Mouse (Mus musculus): ENCODE results near the gene Cldn14. TPM values are rescaled to one million over a fixed set of nuclear protein-coding genes. Genes with fewer than 3 reads are reported as not detected.

The Cldn14 gene
- polyA plus RNA-seq, 1 experiment from 2014 or later: 0.31 TPM

GRCm38 (mm10) chr16:93903027-93903426, 105.6 kb downstream of the Cldn14 start:
- Histone ChIP-seq H3K27me3 (no peaks in the 10 kb centered on the region), H3K9ac (no peak overlapping the region), H3K36me3 (peaks cover 12% of the 10 kb centered on the region), H3K4me2 (no peak overlapping the region), H3K9me3 (no peaks in the 10 kb centered on the region), H3K4me1 (replicated peaks) (no peaks in the 10 kb centered on the region), H3K4me3 (no peak overlapping the region), H3K27ac (replicated peaks) (no peak overlapping the region)
- no peak for ATAC-seq (ENCODE audit: low read depth)
- WGBS: 82% methylated on average over 6 of the region's 6 CpGs

GRCm38 (mm10) chr16:93893285-93893684, 115.4 kb downstream of the Cldn14 start:
- 86% methylated on average over 5 of the region's 5 CpGs for WGBS

GRCm38 (mm10) chr16:93890948-93891604, 117.6 kb downstream of the Cldn14 start:
- WGBS: 91% methylated on average over 12 of the region's 12 CpGs
- Histone ChIP-seq H3K9me3 (no peaks in the 10 kb centered on the region), H3K27me3 (no peaks in the 10 kb centered on the region), H3K36me3 (peaks cover 37% of the 10 kb centered on the region), H3K9ac (no peak overlapping the region), H3K4me2 (no peak overlapping the region), H3K4me3 (no peak overlapping the region), H3K4me1 (replicated peaks) (no peaks in the 10 kb centered on the region), H3K27ac (replicated peaks) (no peak overlapping the region)
- ATAC-seq (ENCODE audit: low read depth): no peak

More at GRCm38 (mm10) chr16:93893285-93893684, 115.4 kb downstream of the Cldn14 start:
- no peak overlapping the region for H3K9ac ChIP-seq
- no peaks in the 10 kb centered on the region for H3K27me3 ChIP-seq
- no peaks in the 10 kb centered on the region for H3K4me1 ChIP-seq (replicated peaks)
- ATAC-seq (ENCODE audit: low read depth): no peak
- H3K36me3 ChIP-seq: peaks cover 39% of the 10 kb centered on the region
- no peaks in the 10 kb centered on the region for H3K9me3 ChIP-seq
- H3K4me2 ChIP-seq: no peak overlapping the region
- H3K4me3 ChIP-seq: no peak overlapping the region
- H3K27ac ChIP-seq (replicated peaks): no peak overlapping the region

DNA sequence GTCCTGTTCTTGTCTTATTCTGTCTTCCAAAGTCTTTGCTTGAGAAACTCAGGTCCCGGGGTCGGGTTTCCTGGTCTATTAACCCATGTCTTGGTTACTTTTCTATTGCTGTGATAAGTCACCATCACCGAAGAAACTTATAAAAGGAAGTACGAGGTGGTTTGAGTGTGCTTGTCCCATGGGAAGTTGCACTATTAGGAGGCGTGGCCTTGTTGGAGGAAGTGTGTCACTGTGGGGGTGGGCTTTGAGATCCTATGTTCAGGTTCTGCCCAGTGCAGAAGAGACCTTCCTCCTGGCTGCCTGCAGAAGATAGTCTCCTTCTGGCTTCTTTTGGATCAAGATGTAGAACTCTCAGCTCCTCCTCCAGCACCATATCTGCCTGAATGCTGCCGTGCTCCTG, 120.2 kb downstream of the Cldn14 start:
- Histone ChIP-seq H3K4me1 (replicated peaks) (peaks cover 9% of the 10 kb centered on the region; the same call in 1 of the 2 replicates), H3K36me3 (peaks cover 30% of the 10 kb centered on the region), H3K4me3 (no peak overlapping the region), H3K27me3 (no peaks in the 10 kb centered on the region), H3K9ac (no peak overlapping the region), H3K27ac (replicated peaks) (no peak overlapping the region), H3K9me3 (no peaks in the 10 kb centered on the region), H3K4me2 (no peak overlapping the region)
- WGBS: 92% methylated on average over 6 of the region's 6 CpGs
- no peak for ATAC-seq (ENCODE audit: low read depth)

- Histone ChIP-seq H3K27ac (replicated peaks) (no peak overlapping the region), H3K9me3 (no peaks in the 10 kb centered on the region), H3K4me1 (replicated peaks) (peaks cover 14% of the 10 kb centered on the region; the same call in 1 of the 2 replicates), H3K27me3 (no peaks in the 10 kb centered on the region), H3K36me3 (peaks cover 6% of the 10 kb centered on the region; the same call in 1 of the 2 replicates), H3K4me3 (peak overlapping the region; percentile 79), H3K9ac (peak overlapping the region; percentile 75), H3K4me2 (peak overlapping the region; percentile 97)
- 52% methylated on average over 5 of the region's 5 CpGs for WGBS
- ATAC-seq (ENCODE audit: low read depth): no peak
Observed at GRCm38 (mm10) chr16:93884722-93885113, 123.9 kb downstream of the Cldn14 start.

DNA sequence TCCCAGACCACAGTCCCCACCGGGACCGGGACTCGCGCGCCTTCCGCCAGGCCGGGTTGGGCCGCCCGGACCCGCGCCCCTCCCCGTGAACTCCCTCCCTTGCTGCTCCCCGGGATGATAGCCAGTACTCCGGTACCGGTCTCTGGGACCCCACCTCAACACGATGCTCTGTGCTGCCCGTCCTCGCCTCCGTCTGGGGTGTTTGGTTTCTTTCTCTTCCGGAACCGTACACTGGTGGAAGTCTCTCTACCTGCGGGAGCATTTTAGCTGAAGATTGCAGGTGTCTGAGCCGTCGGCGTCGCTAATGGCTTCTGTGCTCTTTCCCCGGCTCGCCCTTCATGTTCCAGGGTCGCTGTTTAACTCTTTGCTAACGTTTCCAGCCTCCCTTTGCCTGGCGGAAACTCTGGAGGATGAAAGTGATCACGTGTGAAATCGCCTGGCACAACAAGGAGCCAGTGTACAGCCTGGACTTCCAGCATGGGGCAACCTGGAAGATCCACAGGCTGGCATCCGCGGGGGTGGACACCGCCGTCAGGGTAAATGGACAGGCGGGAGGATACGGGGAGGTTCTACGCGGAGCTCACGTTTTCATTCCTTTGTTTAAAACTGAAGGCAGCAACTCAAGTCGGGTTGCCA, 124.4 kb downstream of the Cldn14 start:
- Histone ChIP-seq H3K4me2 (peak overlapping the region; percentile 97), H3K36me3 (peaks cover 6% of the 10 kb centered on the region; the same call in 1 of the 2 replicates), H3K4me3 (peak overlapping the region; percentile 79), H3K9me3 (no peaks in the 10 kb centered on the region), H3K27me3 (no peaks in the 10 kb centered on the region), H3K9ac (peak overlapping the region; percentile 75), H3K27ac (replicated peaks) (no peak overlapping the region), H3K4me1 (replicated peaks) (peaks cover 14% of the 10 kb centered on the region; the same call in 1 of the 2 replicates)
- WGBS: under 1% methylated on average over 43 of the region's 43 CpGs
- peak; percentile 25 for ATAC-seq (ENCODE audit: low read depth)

GRCm38 (mm10) chr16:93883423-93884085, 125.1 kb downstream of the Cldn14 start, which contains the start of gene Chaf1b:
Gene Chaf1b, plus strand, starts transcription at chr16:93883901.
- Histone ChIP-seq H3K9ac (peak within 1 kb of the TSS; percentile 75), H3K4me2 (peak within 1 kb of the TSS; percentile 97), H3K27me3 (no peaks in the 10 kb centered on the region), H3K27ac (replicated peaks) (no peak within 1 kb of the TSS), H3K9me3 (no peaks in the 10 kb centered on the region), H3K4me3 (peak within 1 kb of the TSS; percentile 79), H3K4me1 (replicated peaks) (peaks cover 14% of the 10 kb centered on the region; the same call in 1 of the 2 replicates), H3K36me3 (peaks cover 3% of the 10 kb centered on the region; the same call in 1 of the 2 replicates)
- peak; percentile 95 for ATAC-seq (ENCODE audit: low read depth)
- under 1% methylated on average over 54 of the region's 54 CpGs for WGBS

GRCm38 (mm10) chr16:93877612-93878380, 130.8 kb downstream of the Cldn14 start:
- H3K9me3 ChIP-seq: no peaks in the 10 kb centered on the region
- H3K27ac ChIP-seq (replicated peaks): no peak overlapping the region
- H3K4me2 ChIP-seq: no peak overlapping the region
- H3K36me3 ChIP-seq: peaks cover 46% of the 10 kb centered on the region
- H3K9ac ChIP-seq: no peak overlapping the region
- H3K27me3 ChIP-seq: no peaks in the 10 kb centered on the region
- 94% methylated on average over 6 of the region's 6 CpGs for WGBS
- no peak for ATAC-seq (ENCODE audit: low read depth)
- no peaks in the 10 kb centered on the region for H3K4me1 ChIP-seq (replicated peaks)
- H3K4me3 ChIP-seq: no peak overlapping the region

GRCm38 (mm10) chr16:93874841-93875240, 133.8 kb downstream of the Cldn14 start:
- no peak for ATAC-seq (ENCODE audit: low read depth)
- Histone ChIP-seq H3K9me3 (no peaks in the 10 kb centered on the region), H3K9ac (no peak overlapping the region), H3K4me1 (replicated peaks) (no peaks in the 10 kb centered on the region), H3K27me3 (no peaks in the 10 kb centered on the region), H3K27ac (replicated peaks) (no peak overlapping the region), H3K4me2 (no peak overlapping the region), H3K36me3 (peaks cover 74% of the 10 kb centered on the region), H3K4me3 (no peak overlapping the region)
- WGBS: 95% methylated on average over 13 of the region's 13 CpGs

All from neural tube, embryonic 13.5 days (tissue).